Mouse (Mus musculus) forebrain, embryonic 11.5 days (tissue): ENCODE measurements around the gene Cul4a. TPM values are rescaled to one million over a fixed set of nuclear protein-coding genes. Genes with fewer than 3 reads are reported as not detected.

ENCODE experiments used
- ATAC-seq: fragments of 200-750 bp; cut with Nextera tagmentation; replicated peaks from 2 replicates; pipeline ENCODE4 v1.8.0; 2017; ENCODE audit warnings: moderate TSS enrichment; ENCODE audit not compliant: low FRiP score
- DNase-seq: peaks from one replicate; pipeline ENCODE4 v3.0.0-alpha.2; 2017; ENCODE audit warnings: low spot score
- H3K27ac ChIP-seq: fragments of 300-500 bp; sonication (generic); 2 replicates; pipeline ENCODE4 v1.5.1; 2014; ENCODE audit warnings: low read depth, low read length
- H3K27me3 ChIP-seq: fragments of 300-500 bp; sonication (generic); 2 replicates; pipeline ENCODE4 v1.6.1; 2014; ENCODE audit warnings: mild to moderate bottlenecking, low read length, mixed read lengths; ENCODE audit not compliant: control insufficient read depth, insufficient read depth
- H3K36me3 ChIP-seq: fragments of 300-500 bp; sonication (generic); 2 replicates; pipeline ENCODE4 v1.6.1; 2014; ENCODE audit warnings: mild to moderate bottlenecking, low read length, moderate library complexity, mixed read lengths; ENCODE audit not compliant: control insufficient read depth, insufficient read depth
- H3K4me1 ChIP-seq: fragments of 300-500 bp; sonication (generic); replicated peaks from 2 replicates; pipeline ENCODE4 v1.6.1; 2014; ENCODE audit warnings: low read length, mixed read lengths; ENCODE audit not compliant: control insufficient read depth, insufficient read depth
- H3K4me2 ChIP-seq: fragments of 300-500 bp; sonication (generic); 2 replicates; pipeline ENCODE4 v1.6.1; 2014; ENCODE audit warnings: low read depth, mild to moderate bottlenecking, low read length, moderate library complexity, mixed read lengths; ENCODE audit not compliant: severe bottlenecking
- H3K4me3 ChIP-seq: fragments of 300-500 bp; sonication (generic); 2 replicates; pipeline ENCODE4 v1.5.1; 2014; ENCODE audit warnings: low read depth, low read length
- H3K9ac ChIP-seq: fragments of 300-500 bp; sonication (generic); 2 replicates; pipeline ENCODE4 v1.6.1; 2014; ENCODE audit warnings: low read length
- H3K9me3 ChIP-seq: fragments of 300-500 bp; sonication (generic); 2 replicates; pipeline ENCODE4 v1.6.1; 2016; ENCODE audit warnings: low read length, mixed read lengths; ENCODE audit not compliant: control insufficient read depth
- WGBS: fragments of 180-500 bp; shearing (Covaris S2); extraction: QIAGEN DNeasy Blood & Tissue Kit; methylation state at CpG from one replicate; pipeline ENCODE4 v1.1.7; 2014; 5-methylcytosine and 5-hydroxymethylcytosine counted together
- polyA plus RNA-seq: library from polyadenylated mRNA; unstranded; fragments of >200 nt; fragmentation: Nextera tagmentation; extraction: Ambion mirVana; gene quantifications from 2 replicates; pipeline ENCODE4 v1.2.1, GENCODE M21; 2014

Cul4a gene
- polyA plus RNA-seq, 1 experiment from 2014 or later = 91.4 TPM

- no peak overlapping the region for H3K27ac ChIP-seq
- 89% methylated on average over 3 of the region's 3 CpGs for WGBS
- H3K9me3 ChIP-seq = no peaks in the 10 kb centered on the region
- H3K9ac ChIP-seq = no peak overlapping the region
- H3K36me3 ChIP-seq = no peaks in the 10 kb centered on the region
- ATAC-seq = no peak
- no peak for DNase-seq
- no peak overlapping the region for H3K4me2 ChIP-seq
- peaks cover 12% of the 10 kb centered on the region; the same call in 1 of the 2 replicates for H3K4me1 ChIP-seq
- no peak overlapping the region; the same call in 1 of the 2 replicates for H3K4me3 ChIP-seq
- H3K27me3 ChIP-seq = no peaks in the 10 kb centered on the region
Measured at GRCm38 (mm10) chr8:13160691-13161090, 55.3 kb downstream of the Cul4a start.

GRCm38 (mm10) chr8:13162098-13162497 lies 56.7 kb downstream of the Cul4a start:
- Histone ChIP-seq H3K9me3 (no peaks in the 10 kb centered on the region), H3K4me1 (peaks cover 12% of the 10 kb centered on the region; the same call in 1 of the 2 replicates), H3K36me3 (no peaks in the 10 kb centered on the region), H3K27me3 (no peaks in the 10 kb centered on the region), H3K4me2 (no peak overlapping the region), H3K27ac (no peak overlapping the region), H3K9ac (no peak overlapping the region), H3K4me3 (no peak overlapping the region)
- WGBS = 83% methylated on average over 6 of the region's 6 CpGs
- ATAC-seq (no peak), DNase-seq (no peak)

- no peak overlapping the region for H3K27ac ChIP-seq
- no peaks in the 10 kb centered on the region for H3K27me3 ChIP-seq
- H3K4me1 ChIP-seq = peaks cover 9% of the 10 kb centered on the region; the same call in 1 of the 2 replicates
- H3K9me3 ChIP-seq = no peaks in the 10 kb centered on the region
- H3K9ac ChIP-seq = no peak overlapping the region
- no peaks in the 10 kb centered on the region; the same call in 1 of the 2 replicates for H3K36me3 ChIP-seq
- 85% methylated on average over 1 of the region's 1 CpGs for WGBS
- no peak overlapping the region for H3K4me2 ChIP-seq
- DNase-seq = no peak
- no peak overlapping the region for H3K4me3 ChIP-seq
- no peak for ATAC-seq
Measured at GRCm38 (mm10) chr8:13163563-13163962, 58.1 kb downstream of the Cul4a start.

GRCm38 (mm10) chr8:13164361-13164760 lies 58.9 kb downstream of the Cul4a start:
- Histone ChIP-seq H3K4me1 (peaks cover 7% of the 10 kb centered on the region; the same call in 1 of the 2 replicates), H3K9ac (no peak overlapping the region), H3K4me3 (no peak overlapping the region), H3K4me2 (no peak overlapping the region), H3K27ac (no peak overlapping the region), H3K27me3 (no peaks in the 10 kb centered on the region), H3K36me3 (no peaks in the 10 kb centered on the region; the same call in 1 of the 2 replicates), H3K9me3 (no peaks in the 10 kb centered on the region)
- WGBS = 90% methylated on average over 5 of the region's 5 CpGs
- DNase-seq = no peak
- no peak for ATAC-seq

- ATAC-seq (no peak), DNase-seq (no peak)
- no peak overlapping the region for H3K4me2 ChIP-seq
- peaks cover 3% of the 10 kb centered on the region; the same call in 1 of the 2 replicates for H3K36me3 ChIP-seq
- H3K9me3 ChIP-seq = no peaks in the 10 kb centered on the region
- H3K9ac ChIP-seq = no peak overlapping the region
- no peaks in the 10 kb centered on the region for H3K4me1 ChIP-seq
- no peak overlapping the region for H3K4me3 ChIP-seq
- WGBS = 92% methylated on average over 1 of the region's 1 CpGs
- no peak overlapping the region for H3K27ac ChIP-seq
- no peaks in the 10 kb centered on the region for H3K27me3 ChIP-seq
Measured at GRCm38 (mm10) chr8:13170510-13170909, 65.1 kb downstream of the Cul4a start.

- Histone ChIP-seq H3K9ac (no peak overlapping the region), H3K4me2 (no peak overlapping the region), H3K4me1 (no peaks in the 10 kb centered on the region), H3K27ac (no peak overlapping the region), H3K27me3 (no peaks in the 10 kb centered on the region), H3K4me3 (no peak overlapping the region), H3K9me3 (no peaks in the 10 kb centered on the region), H3K36me3 (peaks cover 6% of the 10 kb centered on the region)
- no peak for ATAC-seq
- DNase-seq = no peak
- 91% methylated on average over 4 of the region's 4 CpGs for WGBS
Measured at GRCm38 (mm10) chr8:13174305-13174704, 68.9 kb downstream of the Cul4a start.

GRCm38 (mm10) chr8:13174811-13175210 lies 69.4 kb downstream of the Cul4a start:
- H3K4me3 ChIP-seq = no peak overlapping the region
- no peaks in the 10 kb centered on the region for H3K27me3 ChIP-seq
- no peaks in the 10 kb centered on the region for H3K9me3 ChIP-seq
- no peak overlapping the region for H3K27ac ChIP-seq
- DNase-seq = no peak
- H3K36me3 ChIP-seq = peaks cover 6% of the 10 kb centered on the region
- no peak overlapping the region for H3K4me2 ChIP-seq
- 92% methylated on average over 4 of the region's 4 CpGs for WGBS
- no peaks in the 10 kb centered on the region for H3K4me1 ChIP-seq
- no peak overlapping the region for H3K9ac ChIP-seq
- no peak for ATAC-seq

- ATAC-seq (no peak), DNase-seq (no peak)
- Histone ChIP-seq H3K9me3 (no peaks in the 10 kb centered on the region), H3K36me3 (peaks cover 6% of the 10 kb centered on the region), H3K27ac (no peak overlapping the region), H3K4me2 (no peak overlapping the region), H3K9ac (no peak overlapping the region), H3K27me3 (no peaks in the 10 kb centered on the region), H3K4me1 (no peaks in the 10 kb centered on the region), H3K4me3 (no peak overlapping the region)
- WGBS = 75% methylated on average over 1 of the region's 1 CpGs
Measured at GRCm38 (mm10) chr8:13175650-13176049, 70.2 kb downstream of the Cul4a start.

GRCm38 (mm10) chr8:13177173-13177852 lies 71.9 kb downstream of the Cul4a start:
- DNase-seq = no peak
- 94% methylated on average over 7 of the region's 7 CpGs for WGBS
- no peak overlapping the region for H3K4me2 ChIP-seq
- no peak overlapping the region for H3K27ac ChIP-seq
- no peaks in the 10 kb centered on the region for H3K4me1 ChIP-seq
- peaks cover 6% of the 10 kb centered on the region for H3K36me3 ChIP-seq
- no peak overlapping the region for H3K9ac ChIP-seq
- no peak overlapping the region for H3K4me3 ChIP-seq
- H3K9me3 ChIP-seq = no peaks in the 10 kb centered on the region
- H3K27me3 ChIP-seq = no peaks in the 10 kb centered on the region
- ATAC-seq = no peak
